Mouse (Mus musculus) yolk sac, embryonic 10.5 days (tissue): ENCODE data around the gene Spty2d1.
"Not testable (repeated sequence)": the region's sequence is repeated elsewhere in the genome, so short reads cannot be mapped to it uniquely, and the experiment has no call there.

Experiments
- DNase-seq: peaks from one replicate; pipeline ENCODE4 v3.0.0-alpha.2; 2017; ENCODE audit warnings: low spot score

Gene Spty2d1

GRCm38 (mm10) chr7:47020956-47021355, 12.7 kb upstream of the Spty2d1 start:
- DNase-seq = no peak

- no peak for DNase-seq
These were observed 11.4 kb upstream of the Spty2d1 start for GRCm38 (mm10) chr7:47019641-47020040.

- no peak for DNase-seq
These were observed 8.9 kb upstream of the Spty2d1 start for GRCm38 (mm10) chr7:47017146-47017545.

DNA sequence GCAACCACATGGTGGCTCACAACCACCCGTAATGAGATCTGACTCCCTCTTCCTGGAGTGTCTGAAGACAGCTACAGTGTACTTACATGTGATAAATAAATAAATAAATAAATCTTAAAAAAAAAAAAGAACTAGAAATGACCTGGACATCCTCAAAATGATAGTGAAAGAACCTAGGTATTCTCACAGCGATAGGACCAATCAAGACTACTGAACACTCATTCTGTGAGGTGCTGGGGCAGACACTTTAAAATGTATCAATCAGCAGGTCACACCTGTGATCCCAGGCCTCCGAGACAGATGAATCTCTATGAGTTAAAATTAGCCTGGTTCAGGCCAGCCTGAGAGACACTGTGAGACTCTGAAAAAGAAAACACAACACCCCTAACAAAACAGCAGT, 8.4 kb upstream of the Spty2d1 start:
- no peak for DNase-seq

DNA sequence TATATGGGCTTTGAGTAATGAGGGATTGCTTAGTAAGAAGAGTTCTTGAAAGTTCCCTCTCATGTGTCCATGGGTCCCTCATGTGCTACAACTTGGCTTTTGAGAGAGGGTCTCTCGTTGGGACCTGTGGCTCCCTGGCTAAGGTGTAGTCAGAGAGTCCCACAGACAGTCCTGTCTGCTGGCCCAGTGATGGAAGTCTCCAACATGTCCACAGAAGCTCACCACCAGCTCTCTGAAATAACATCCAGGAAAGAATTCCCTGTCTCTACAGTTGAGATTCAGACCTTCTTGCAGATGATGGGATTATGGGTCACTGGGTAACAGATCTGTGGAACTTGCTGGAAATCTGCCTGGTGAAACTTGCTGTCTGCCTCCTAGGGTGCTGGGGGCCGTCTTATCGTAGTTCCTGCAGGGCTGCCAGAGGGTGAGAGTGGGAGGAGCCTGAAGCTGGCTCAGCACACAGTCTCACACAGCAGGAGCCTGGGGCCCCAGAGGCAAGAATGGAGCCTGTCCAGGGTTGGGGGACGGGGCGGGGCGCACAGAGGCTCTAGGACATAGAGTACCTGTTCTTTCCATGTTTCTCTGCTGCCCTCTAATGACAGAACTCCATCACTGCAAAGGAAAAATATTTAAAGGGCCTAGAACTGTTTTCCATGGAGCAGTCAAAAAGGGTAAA, 7.3 kb upstream of the Spty2d1 start:
- peak; percentile 87 for DNase-seq

- no peak for DNase-seq
These were observed 6.6 kb upstream of the Spty2d1 start for GRCm38 (mm10) chr7:47014564-47015389.

GRCm38 (mm10) chr7:47013131-47013767, 5.0 kb upstream of the Spty2d1 start:
- DNase-seq = no peak

- no peak for DNase-seq
These were observed 418 bp downstream of the Spty2d1 start for GRCm38 (mm10) chr7:47007818-47008167.

DNA sequence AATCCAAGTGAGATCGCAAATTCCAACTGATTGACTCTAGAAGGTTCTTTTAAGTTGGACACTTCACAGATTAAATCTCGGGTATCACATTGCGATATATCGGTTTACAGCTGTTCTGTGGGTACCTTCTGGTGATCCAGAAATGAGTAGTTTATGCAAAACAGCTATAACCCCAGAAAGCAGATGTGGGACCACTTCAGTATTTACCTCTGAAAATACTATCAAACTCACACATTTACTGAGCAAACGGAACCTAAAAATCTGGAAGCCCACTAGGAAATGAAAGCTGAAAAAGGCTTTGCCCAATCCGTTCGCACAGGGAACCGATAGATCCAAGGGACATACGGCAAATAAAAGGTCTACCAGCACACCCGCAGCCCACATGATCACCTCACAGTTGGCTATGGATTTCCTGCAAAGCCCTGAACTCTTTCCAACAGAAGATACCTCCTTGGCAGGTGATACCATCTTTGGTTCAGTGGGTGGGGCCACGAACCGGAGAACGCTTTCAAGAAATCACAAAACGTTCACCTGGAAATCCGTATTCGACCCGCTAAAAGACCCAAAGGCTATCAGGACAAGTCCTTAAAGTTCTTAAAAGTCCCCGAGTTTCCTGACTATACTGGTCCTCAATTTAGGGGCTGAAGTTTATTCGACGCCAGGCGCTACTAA, 966 bp downstream of the Spty2d1 start:
- no peak for DNase-seq

GRCm38 (mm10) chr7:47003411-47004115, 4.6 kb downstream of the Spty2d1 start:
- no peak for DNase-seq

DNA sequence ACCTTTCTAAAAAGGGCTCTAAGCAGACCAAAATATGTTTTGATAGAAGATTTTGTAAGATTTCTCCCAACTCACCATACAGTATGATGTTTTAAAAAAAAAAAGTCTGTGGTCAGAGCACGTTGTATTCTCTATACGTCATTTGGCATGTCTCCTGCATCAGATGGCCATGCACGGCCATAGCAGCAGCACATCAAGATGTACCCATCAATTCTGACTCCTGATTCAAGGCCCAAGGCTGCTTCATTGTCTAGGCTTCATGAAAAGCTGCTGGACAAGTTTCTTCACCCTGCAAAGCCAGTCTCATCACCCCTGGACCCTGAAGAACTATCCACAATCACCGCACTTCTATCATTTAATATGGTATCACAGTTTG, 6.3 kb downstream of the Spty2d1 start:
- no peak for DNase-seq

- no peak for DNase-seq
These were observed 6.9 kb downstream of the Spty2d1 start for GRCm38 (mm10) chr7:47001125-47001899.

- DNase-seq = peak; percentile 61
These were observed 7.6 kb downstream of the Spty2d1 start for GRCm38 (mm10) chr7:47000644-47000983.

- no peak for DNase-seq
These were observed 8.1 kb downstream of the Spty2d1 start for GRCm38 (mm10) chr7:46999983-47000643.

GRCm38 (mm10) chr7:46998942-46999341, 9.3 kb downstream of the Spty2d1 start:
- no peak for DNase-seq

DNA sequence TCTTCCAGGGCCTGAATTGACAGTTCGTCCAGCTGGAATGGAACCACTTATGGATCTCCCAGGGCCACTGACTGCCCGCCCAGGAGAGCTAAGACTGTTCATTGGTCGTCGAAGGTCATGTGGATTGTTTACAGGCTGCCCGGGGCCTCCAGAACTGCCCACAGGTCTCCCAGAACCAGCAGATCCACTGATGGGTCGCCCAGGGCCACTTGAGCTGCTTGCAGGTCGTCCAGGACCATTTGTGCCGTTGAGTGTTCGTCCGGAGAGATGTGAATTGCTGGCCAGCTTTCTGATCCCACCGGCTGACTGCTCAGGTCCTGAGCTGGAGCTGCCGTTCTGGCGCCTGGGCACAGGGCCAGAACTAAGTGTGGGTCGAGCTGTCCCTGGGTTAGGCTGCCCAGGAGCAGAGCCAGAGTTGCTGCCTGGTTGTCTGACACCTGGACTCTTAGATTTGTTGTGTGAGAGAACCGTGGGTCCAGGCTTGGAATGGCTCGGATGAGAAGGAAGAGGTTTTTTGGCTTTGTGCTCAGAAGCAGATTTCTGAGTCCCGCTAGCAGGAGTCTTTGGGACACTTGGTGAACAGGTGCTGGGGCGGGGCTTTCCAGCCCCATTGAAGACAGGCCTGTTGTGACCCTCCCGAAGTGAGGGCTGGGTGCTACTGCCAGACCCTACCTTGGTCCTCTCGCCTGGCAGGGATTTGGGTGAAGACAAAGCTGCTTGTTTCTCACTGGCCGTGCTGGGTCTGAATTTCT, 10.4 kb downstream of the Spty2d1 start:
- no peak for DNase-seq

DNA sequence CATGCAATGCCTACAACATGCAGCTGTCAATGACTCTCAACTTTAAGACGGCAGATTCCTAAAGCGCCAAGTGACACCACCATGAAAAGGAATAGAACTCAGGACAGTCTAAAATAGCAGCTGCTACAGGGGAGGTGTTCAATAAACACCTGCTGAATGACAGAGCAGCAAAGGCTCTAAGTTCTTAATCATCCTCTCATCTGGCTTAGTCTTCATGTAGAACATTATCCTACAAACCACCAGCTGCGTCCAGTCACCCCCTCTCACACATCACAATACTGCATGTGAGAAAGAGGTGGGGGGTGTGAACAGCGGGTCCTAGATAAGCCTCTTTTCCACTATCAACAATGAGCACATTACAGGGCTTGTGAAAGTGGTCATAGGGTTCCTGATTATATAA, 11.2 kb downstream of the Spty2d1 start:
- no peak for DNase-seq

DNA sequence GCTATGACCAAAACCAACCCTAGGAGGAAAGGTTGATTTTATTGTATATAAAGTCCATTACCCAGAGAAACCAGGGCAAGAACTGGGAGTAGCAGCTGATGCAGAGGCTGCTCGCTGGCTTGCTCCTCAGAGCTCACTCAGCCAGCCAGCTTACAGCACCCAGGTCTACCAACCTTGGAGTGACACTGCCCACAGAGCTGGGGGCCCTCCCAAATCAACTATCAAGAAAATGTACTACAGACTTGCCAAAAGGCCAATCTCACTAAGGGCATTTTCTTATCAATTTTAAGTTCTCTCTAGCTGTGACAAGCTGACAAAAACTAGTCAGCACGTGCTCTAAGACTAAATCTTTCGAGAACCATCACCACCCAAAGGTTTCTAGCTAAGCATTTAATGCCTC, 12.7 kb downstream of the Spty2d1 start:
- no peak for DNase-seq

DNA sequence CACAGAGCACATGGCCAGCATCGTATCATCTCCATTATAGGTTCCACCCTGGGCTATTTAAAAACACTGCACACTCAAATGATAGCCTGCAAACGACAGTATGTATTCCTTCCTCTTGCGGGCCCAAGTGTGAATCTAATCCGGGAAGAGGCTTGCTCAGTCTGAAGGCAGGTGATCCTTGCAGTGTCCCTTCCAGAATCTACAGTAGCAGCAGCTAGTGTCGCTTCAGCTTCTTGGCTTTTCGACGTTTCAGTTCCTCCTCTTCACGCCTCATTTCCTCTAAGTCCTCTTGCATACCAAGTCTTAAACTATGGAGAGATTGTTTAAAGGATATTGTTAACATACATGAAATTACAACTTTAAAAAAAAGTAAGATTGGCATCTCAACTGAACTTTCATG, 15.1 kb downstream of the Spty2d1 start:
- DNase-seq = no peak

DNA sequence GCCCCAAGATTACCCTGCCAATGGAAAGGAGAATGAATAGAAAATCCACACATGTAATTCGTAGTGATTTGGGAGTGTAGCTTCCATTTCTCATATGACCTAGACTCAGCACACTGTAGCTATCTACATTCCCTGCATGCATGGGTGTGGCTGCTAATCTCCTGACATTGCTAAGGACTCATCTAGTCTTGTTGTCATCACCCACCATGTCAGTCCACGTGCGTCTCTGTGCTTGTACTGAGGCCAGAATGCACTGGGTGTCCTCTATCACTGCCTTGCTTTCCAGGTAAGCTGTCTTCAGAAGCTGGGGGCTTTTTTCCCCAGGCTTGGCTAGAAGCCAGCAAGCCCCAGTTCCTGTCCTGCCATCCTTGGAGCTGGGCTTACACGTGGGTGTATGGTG, 18.8 kb downstream of the Spty2d1 start:
- not testable (repeated sequence) for DNase-seq
